Mouse (Mus musculus) cerebellum, adult 11 months (tissue): ENCODE measurements around the gene Gm20388.

Experiments used
- DNase-seq: peaks from one replicate; pipeline ENCODE4 v3.0.0; 2022

The Gm20388 gene

GRCm38 (mm10) chr8:120746007-120746701 lies 835.5 kb downstream of the Gm20388 start:
- DNase-seq: no peak

GRCm38 (mm10) chr8:120747286-120747685 lies 836.6 kb downstream of the Gm20388 start:
- DNase-seq: no peak

GRCm38 (mm10) chr8:120750616-120751015 lies 840.0 kb downstream of the Gm20388 start:
- DNase-seq: no peak

- no peak for DNase-seq
Observed at GRCm38 (mm10) chr8:120751226-120752081, 840.8 kb downstream of the Gm20388 start.

- no peak for DNase-seq
Observed at GRCm38 (mm10) chr8:120752082-120752452, 841.4 kb downstream of the Gm20388 start.

GRCm38 (mm10) chr8:120753476-120753875 lies 842.8 kb downstream of the Gm20388 start:
- no peak for DNase-seq

GRCm38 (mm10) chr8:120755306-120756297 lies 845.0 kb downstream of the Gm20388 start:
- DNase-seq: no peak

GRCm38 (mm10) chr8:120758005-120758404 lies 847.4 kb downstream of the Gm20388 start:
- DNase-seq: no peak

- DNase-seq: no peak
Observed at GRCm38 (mm10) chr8:120759847-120760246, 849.2 kb downstream of the Gm20388 start.

- DNase-seq: no peak
Observed at GRCm38 (mm10) chr8:120760341-120761215, 849.9 kb downstream of the Gm20388 start.

GRCm38 (mm10) chr8:120763267-120763666 lies 852.6 kb downstream of the Gm20388 start:
- DNase-seq: no peak

- no peak for DNase-seq
Observed at GRCm38 (mm10) chr8:120764638-120765037, 854.0 kb downstream of the Gm20388 start.

- no peak for DNase-seq
Observed at GRCm38 (mm10) chr8:120766622-120767021, 856.0 kb downstream of the Gm20388 start.

GRCm38 (mm10) chr8:120768454-120769218 lies 858.0 kb downstream of the Gm20388 start:
- DNase-seq: no peak

GRCm38 (mm10) chr8:120777184-120777583 lies 866.5 kb downstream of the Gm20388 start:
- no peak for DNase-seq

GRCm38 (mm10) chr8:120777732-120778131 lies 867.1 kb downstream of the Gm20388 start:
- DNase-seq: no peak

GRCm38 (mm10) chr8:120779106-120779505 lies 868.5 kb downstream of the Gm20388 start:
- DNase-seq: no peak

GRCm38 (mm10) chr8:120783781-120784180 lies 873.1 kb downstream of the Gm20388 start:
- no peak for DNase-seq

GRCm38 (mm10) chr8:120786753-120787152 lies 876.1 kb downstream of the Gm20388 start:
- no peak for DNase-seq

GRCm38 (mm10) chr8:120787631-120788030 lies 877.0 kb downstream of the Gm20388 start:
- DNase-seq: no peak

GRCm38 (mm10) chr8:120792710-120793109 lies 882.1 kb downstream of the Gm20388 start:
- no peak for DNase-seq
